Mouse (Mus musculus): ENCODE measurements around the gene Prame. TPM values are rescaled to one million over a fixed set of nuclear protein-coding genes. Genes with fewer than 3 reads are reported as not detected.
A peak's percentile ranks its signal among the peaks of the same experiment; 100 is the strongest.
"Not testable (repeated sequence)": the region's sequence is repeated elsewhere in the genome, so short reads cannot be mapped to it uniquely, and the experiment has no call there.

Prame gene
- total RNA-seq (2021), result not detected

DNA sequence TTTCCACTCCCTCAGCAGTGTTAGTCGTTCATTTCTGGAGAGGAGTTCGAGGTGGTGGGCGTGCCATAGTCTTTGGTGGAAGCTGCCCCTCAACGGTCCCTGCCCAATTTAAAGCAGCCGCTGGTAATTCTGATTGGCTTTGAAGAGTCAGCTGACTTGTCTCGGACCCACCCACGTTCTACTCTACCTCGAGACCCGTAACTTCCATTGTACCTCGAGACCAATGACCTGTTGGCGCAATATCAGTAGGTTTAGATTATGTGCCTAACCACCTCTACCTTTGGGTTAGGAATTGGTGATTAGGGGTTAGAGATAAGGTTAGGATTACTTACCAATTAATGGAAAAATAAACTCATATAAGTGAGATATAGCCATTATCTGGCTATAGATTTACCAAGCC, at the start of gene Prame:
Prame (minus strand) TSS at position 101 of the 400 bp plus-strand sequence.
- DNase-seq (ENCODE audit: extremely low spot score in 1 of 2, low spot score in 1 of 2), result no peak

GRCm38 (mm10) chrX:135652173-135652772, 24.8 kb upstream of the Prame start:
- DNase-seq (ENCODE audit: extremely low spot score in 1 of 2, low spot score in 1 of 2), result no peak

DNA sequence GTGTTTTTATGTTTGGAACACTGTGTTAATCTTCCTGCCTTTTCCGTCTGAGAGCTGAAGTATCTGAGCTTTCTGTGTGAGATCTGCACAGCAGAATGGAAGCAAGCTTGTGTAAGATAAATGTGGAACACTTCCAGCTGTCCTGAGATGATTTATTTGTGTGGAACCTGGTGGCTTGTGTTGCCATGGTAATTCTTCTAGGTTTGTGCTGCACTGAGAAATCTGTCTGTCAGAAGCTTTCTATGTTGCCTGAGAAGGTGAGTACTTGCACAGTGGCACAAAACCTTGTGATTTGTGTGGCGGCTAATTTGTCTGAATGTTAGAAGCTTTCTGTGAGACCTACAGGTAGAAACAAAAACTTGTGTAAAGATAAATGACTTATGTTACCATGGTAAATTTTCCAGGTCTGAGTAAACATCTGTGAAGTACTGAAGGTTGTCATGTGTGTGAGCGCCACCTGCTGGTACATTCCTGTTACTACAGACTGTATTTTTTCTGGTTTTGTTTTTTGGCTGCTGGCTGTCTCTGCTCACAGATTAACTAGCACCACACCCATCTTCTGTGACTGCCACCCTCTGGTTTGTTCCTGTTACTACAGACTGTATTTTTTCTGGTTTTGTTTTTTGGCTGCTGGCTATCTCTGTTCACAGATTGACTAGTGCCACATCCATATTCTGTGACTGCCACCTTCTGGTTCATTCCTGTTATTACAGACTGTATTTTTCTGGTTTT, 26.0 kb downstream of the Prame start:
- DNase-seq (ENCODE audit: extremely low spot score in 1 of 2, low spot score in 1 of 2), result peak in 1 of 2 experiments; percentile 7

DNA sequence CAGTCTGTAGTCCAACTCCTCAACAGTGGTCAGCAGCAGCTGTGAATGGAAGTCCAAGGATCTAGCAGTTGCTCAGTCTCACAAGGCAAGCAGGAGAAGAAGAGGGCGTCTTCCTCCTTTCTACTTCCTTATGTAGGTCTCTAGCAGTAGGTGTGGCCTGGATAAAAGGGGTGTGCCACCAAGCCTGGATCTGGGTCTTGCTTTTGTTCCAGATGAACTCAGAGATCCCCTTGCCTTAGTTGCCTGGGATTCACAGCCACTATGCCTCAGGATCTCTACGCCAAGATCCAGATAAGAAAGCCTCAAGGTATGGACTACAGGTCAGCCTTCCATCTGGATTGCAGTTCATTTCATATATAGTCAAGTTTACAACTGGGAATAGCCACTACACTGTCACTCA, 28.8 kb downstream of the Prame start, which contains the start of gene Nxf7:
Nxf7 (minus strand) TSS at position 101 of the 400 bp plus-strand sequence.
- DNase-seq (ENCODE audit: extremely low spot score in 1 of 2, low spot score in 1 of 2), result no peak

- DNase-seq (ENCODE audit: extremely low spot score in 1 of 2, low spot score in 1 of 2), result no peak
These were observed 29.4 kb downstream of the Prame start for GRCm38 (mm10) chrX:135598096-135598495.

- DNase-seq (ENCODE audit: extremely low spot score in 1 of 2, low spot score in 1 of 2), result no peak
These were observed 51.1 kb downstream of the Prame start for GRCm38 (mm10) chrX:135576412-135576811.

- not testable (repeated sequence) for DNase-seq (ENCODE audit: extremely low spot score in 1 of 2, low spot score in 1 of 2)
These were observed 52.4 kb downstream of the Prame start for GRCm38 (mm10) chrX:135574958-135575628.

- DNase-seq (ENCODE audit: extremely low spot score in 1 of 2, low spot score in 1 of 2), result not testable (repeated sequence)
These were observed 53.1 kb downstream of the Prame start for GRCm38 (mm10) chrX:135574261-135574957.

DNA sequence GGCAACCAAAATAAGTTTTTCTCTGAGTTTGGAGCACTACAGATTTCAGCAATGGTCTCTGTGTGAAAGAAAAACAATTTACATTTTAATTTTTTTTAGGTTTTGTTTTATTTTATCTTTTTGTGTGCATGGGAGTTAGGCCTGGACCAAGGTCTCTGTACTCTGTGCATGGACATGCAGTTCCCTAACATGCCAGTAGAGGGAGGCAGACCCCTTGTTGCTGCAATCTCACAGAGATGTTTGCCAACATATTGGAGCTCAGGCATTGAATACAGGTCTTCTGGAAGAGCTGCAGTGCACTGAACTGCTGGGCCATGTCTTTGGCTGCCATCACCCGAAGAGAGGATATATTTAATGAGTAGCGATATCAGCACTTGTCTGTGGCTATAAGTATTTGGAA, 58.0 kb downstream of the Prame start:
- DNase-seq (ENCODE audit: extremely low spot score in 1 of 2, low spot score in 1 of 2), result peak in 1 of 2 experiments; percentile 56

DNA sequence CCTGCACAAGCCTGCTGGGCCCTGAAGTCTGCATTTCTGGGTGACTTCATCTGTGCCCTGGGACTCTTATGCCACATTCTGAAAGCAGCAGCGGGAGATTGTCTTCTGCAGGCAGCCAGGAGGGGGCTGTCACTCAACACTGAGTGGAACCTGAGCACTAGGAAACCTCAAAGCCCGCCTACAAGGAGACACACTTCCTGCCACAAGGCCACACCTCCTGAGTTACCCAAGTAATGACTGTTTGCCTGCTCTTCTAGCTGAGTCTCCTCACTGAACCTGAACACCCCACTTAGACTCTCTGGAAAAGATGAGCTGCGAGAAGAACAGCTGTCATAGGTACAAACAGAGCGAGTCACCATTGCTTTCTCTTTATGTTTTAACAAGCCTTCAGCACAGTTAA, 62.6 kb downstream of the Prame start:
- DNase-seq (ENCODE audit: extremely low spot score in 1 of 2, low spot score in 1 of 2), result not testable (repeated sequence)

Other genes starting within 250 kb of the Prame start
- not detected for gene Gm7903, start 193.9 kb downstream of the Prame start, total RNA-seq (2021)
- gene AV320801, start 133.1 kb downstream of the Prame start, total RNA-seq (2021), result not detected
- gene Nxf7, start 28.9 kb downstream of the Prame start, total RNA-seq (2021), result not detected
- not detected for gene Tcp11x2, start 66.1 kb upstream of the Prame start, total RNA-seq (2021)
- gene Tmsb15a, start 97.6 kb upstream of the Prame start, total RNA-seq (2021), result not detected
- gene Armcx5, start 115.0 kb upstream of the Prame start, total RNA-seq (2021), result 10 to 100 TPM; 22.5 to 27.6 TPM
- gene Gprasp1, start 115.0 kb upstream of the Prame start, total RNA-seq (2021), result 100 to 1,000 TPM; 279 to 293 TPM
- 10 to 100 TPM; 63.7 to 65.2 TPM for gene Bhlhb9, start 169.9 kb upstream of the Prame start, total RNA-seq (2021)
- 100 to 1,000 TPM; 145 to 157 TPM for gene Gprasp2, start 211.3 kb upstream of the Prame start, total RNA-seq (2021)